Mouse (Mus musculus) hindbrain, embryonic 13.5 days (tissue): Measurements from ENCODE around the gene Lonrf3. TPM values are rescaled to one million over a fixed set of nuclear protein-coding genes. Genes with fewer than 3 reads are reported as not detected.

ENCODE experiments used
- ATAC-seq: fragments of 200-750 bp; cut with Nextera tagmentation; 2 replicates; pipeline ENCODE4 v1.8.0; 2017; ENCODE audit warnings: moderate TSS enrichment; ENCODE audit not compliant: low FRiP score
- H3K27ac ChIP-seq: fragments of 300-500 bp; sonication (generic); 2 replicates; pipeline ENCODE4 v1.5.1; 2015; ENCODE audit warnings: inconsistent platforms, mild to moderate bottlenecking, moderate library complexity
- H3K27me3 ChIP-seq: fragments of 300-500 bp; sonication (generic); 2 replicates; pipeline ENCODE4 v1.6.1; 2015; ENCODE audit warnings: mild to moderate bottlenecking, inconsistent platforms
- H3K36me3 ChIP-seq: fragments of 300-500 bp; sonication (generic); 2 replicates; pipeline ENCODE4 v1.6.1; 2015; ENCODE audit warnings: mild to moderate bottlenecking, inconsistent platforms
- H3K4me1 ChIP-seq: fragments of 300-500 bp; sonication (generic); replicated peaks from 2 replicates; pipeline ENCODE4 v1.6.1; 2015; ENCODE audit warnings: inconsistent platforms
- H3K4me2 ChIP-seq: fragments of 300-500 bp; sonication (generic); 2 replicates; pipeline ENCODE4 v1.6.1; 2015; ENCODE audit warnings: inconsistent platforms, mild to moderate bottlenecking, moderate library complexity
- H3K4me3 ChIP-seq: fragments of 300-500 bp; sonication (generic); 2 replicates; pipeline ENCODE4 v1.5.1; 2015; ENCODE audit warnings: mild to moderate bottlenecking, inconsistent platforms
- H3K9ac ChIP-seq: fragments of 300-500 bp; sonication (generic); 2 replicates; pipeline ENCODE4 v1.6.1; 2015; ENCODE audit warnings: mild to moderate bottlenecking, inconsistent platforms
- H3K9me3 ChIP-seq: fragments of 300-500 bp; sonication (generic); 2 replicates; pipeline ENCODE4 v1.6.1; 2016; ENCODE audit warnings: inconsistent platforms
- WGBS: fragments of 180-500 bp; shearing (Covaris S2); methylation state at CpG from one replicate; pipeline ENCODE4 v1.1.7; 2015; 5-methylcytosine and 5-hydroxymethylcytosine counted together
- microRNA-seq: library from miRNA; unstranded; fragments of <30 nt; microRNA quantifications from one replicate; pipeline ENCODE4, GENCODE M21; 2016
- polyA plus RNA-seq: library from polyadenylated mRNA; unstranded; fragments of >200 nt; fragmentation: Nextera tagmentation; extraction: Ambion mirVana; gene quantifications from 2 replicates; pipeline ENCODE4 v1.2.1, GENCODE M21; 2015

Lonrf3 gene
- polyA plus RNA-seq, 1 experiment from 2014 or later: 0.51 TPM

- ATAC-seq: no peak
- Histone ChIP-seq H3K9me3 (no peaks in the 10 kb centered on the region), H3K4me1 (no peaks in the 10 kb centered on the region), H3K36me3 (no peaks in the 10 kb centered on the region), H3K27ac (no peak within 1 kb of the TSS), H3K4me3 (no peak within 1 kb of the TSS), H3K27me3 (no peaks in the 10 kb centered on the region), H3K4me2 (no peak within 1 kb of the TSS), H3K9ac (no peak within 1 kb of the TSS)
- 93% methylated on average over 13 of the region's 13 CpGs for WGBS
Observed at GRCm38 (mm10) chrX:36400980-36401379, 72.8 kb downstream of the Lonrf3 start, which contains the start of gene Gm6268. Gene Gm6268 (plus strand): TSS chrX:36401280.

DNA sequence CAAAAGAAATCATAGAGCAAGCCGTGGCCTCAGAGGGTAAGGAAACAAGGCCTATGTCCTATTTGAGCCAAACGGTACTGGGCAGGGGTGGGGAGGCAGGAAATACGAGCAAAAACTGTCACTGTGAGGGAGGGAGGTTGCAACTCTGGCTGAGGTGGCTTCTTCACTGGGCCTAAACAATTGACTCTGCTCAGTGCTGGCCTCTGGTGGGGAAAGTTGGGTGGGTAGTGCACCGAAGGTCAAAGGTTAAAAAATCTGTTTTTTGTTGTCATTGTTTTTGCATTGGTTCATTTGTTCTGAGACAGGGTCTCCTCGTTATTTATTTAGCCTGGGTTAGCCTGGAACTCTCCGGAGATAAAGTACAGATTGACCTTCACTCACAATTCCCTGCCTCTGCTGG lies 74.2 kb downstream of the Lonrf3 start:
- no peaks in the 10 kb centered on the region for H3K27me3 ChIP-seq
- WGBS: 59% methylated on average over 6 of the region's 6 CpGs
- no peaks in the 10 kb centered on the region for H3K9me3 ChIP-seq
- H3K4me2 ChIP-seq: no peak overlapping the region
- no peak overlapping the region for H3K27ac ChIP-seq
- no peak for ATAC-seq
- H3K4me1 ChIP-seq: no peaks in the 10 kb centered on the region
- no peak overlapping the region for H3K9ac ChIP-seq
- H3K36me3 ChIP-seq: no peaks in the 10 kb centered on the region
- H3K4me3 ChIP-seq: no peak overlapping the region

Small RNA genes within 50 kb of the gene (microRNA-seq; reads per million reads assigned to microRNA genes)
- not detected for gene Gm44485

Other genes with a start within 250 kb of the Lonrf3 start
- 4.7 and 6.0 TPM in 2 replicates for gene Il13ra1, start 216.2 kb upstream of the Lonrf3 start, polyA plus RNA-seq
- gene Zcchc12, start 132.4 kb upstream of the Lonrf3 start, polyA plus RNA-seq: 175 and 186 TPM in 2 replicates
- gene Gm6268, start 72.9 kb downstream of the Lonrf3 start, polyA plus RNA-seq: not detected in 2 replicates
- not detected in 2 replicates for gene Gm14569, start 163.5 kb downstream of the Lonrf3 start, polyA plus RNA-seq